Comparison of ENCODE assay signal across 9 mouse cellular contexts in genomic region chr7:63907778-63908495, GRCm38 (mm10). TPM values are rescaled to one million over a fixed set of nuclear protein-coding genes. Genes with fewer than 3 reads are reported as not detected.
DNase-seq lines count a peak whose midpoint lies in the region; ATAC-seq and TF ChIP-seq lines count a peak whose summit lies in the region.
"Had no signal": no experiment of that assay in that cellular context is flagged by ENCODE, and none has a peak within 500 bp of the region (broad histone marks: within the 10 kb centered on the region; RNA-seq: fewer than 3 reads in every experiment).

No protein-coding gene starts in this region.

- no peak overlapping the region for H3K4me3 ChIP-seq in kidney, adult 2 months (ENCODE audit: insufficient read depth, low read depth, low read length)
- H3K4me3 ChIP-seq in kidney, embryonic 14.5 days (ENCODE audit: low read length) = no peak overlapping the region
- no peak overlapping the region for H3K4me3 ChIP-seq in brown adipose tissue, adult 24 weeks (ENCODE audit: insufficient read depth, low read depth, low read length)
- H3K4me3 ChIP-seq in forebrain, embryonic 13.5 days = no peak overlapping the region
- no peak overlapping the region for H3K4me3 ChIP-seq in macrophage (ENCODE audit: inconsistent target)

- no peak overlapping the region for H3K9ac ChIP-seq in kidney, embryonic 14.5 days (ENCODE audit: low read depth, low read length)
- H3K9ac ChIP-seq in forebrain, embryonic 13.5 days = no peak overlapping the region

- H3K4me2 ChIP-seq in kidney, embryonic 14.5 days (replicated peaks; ENCODE audit: low read depth, low read length) = no peak overlapping the region
- H3K4me2 ChIP-seq in forebrain, embryonic 13.5 days = no peak overlapping the region

- TF ChIP-seq CTCF in kidney, adult 2 months (conservative IDR thresholded peaks at IDR 0.05; ENCODE audit: insufficient read depth, insufficient read length, low read depth, low read length) = no peak

- ATAC-seq in kidney, embryonic 14.5 days (ENCODE audit: low FRiP score, low TSS enrichment) = no peak
- no peak for ATAC-seq in forebrain, embryonic 13.5 days

- no peaks in the 10 kb centered on the region for H3K9me3 ChIP-seq in kidney, embryonic 14.5 days (ENCODE audit: control insufficient read depth, low read length)
- H3K9me3 ChIP-seq in forebrain, embryonic 13.5 days (replicated peaks) = no peaks in the 10 kb centered on the region

- H3K36me3 ChIP-seq in kidney, adult 2 months (ENCODE audit: control insufficient read depth, insufficient read depth, low read length) = no peaks in the 10 kb centered on the region
- H3K36me3 ChIP-seq in kidney, embryonic 14.5 days (ENCODE audit: control insufficient read depth, insufficient read depth, low read length) = no peaks in the 10 kb centered on the region
- H3K36me3 ChIP-seq in forebrain, embryonic 13.5 days (ENCODE audit: poor library complexity, severe bottlenecking) = no peaks in the 10 kb centered on the region
- no peaks in the 10 kb centered on the region for H3K36me3 ChIP-seq in macrophage (ENCODE audit: inconsistent target)

- DNase-seq in kidney, adult 2 months = no peak
- no peak for DNase-seq in adrenal gland, postnatal 14 days
- no peak for DNase-seq in left cerebral cortex, postnatal 14 days (ENCODE audit: low spot score in 2 of 2)
- no peak for DNase-seq in thymus, postnatal 36 days

- peaks cover 82% of the 10 kb centered on the region for H3K79me2 ChIP-seq in macrophage (ENCODE audit: inconsistent target)

- 64% methylated on average over 5 of the region's 5 CpGs for WGBS in kidney, adult 2 months
- WGBS in kidney, embryonic 14.5 days = 80% methylated on average over 5 of the region's 5 CpGs
- WGBS in forebrain, embryonic 13.5 days = 77% methylated on average over 5 of the region's 5 CpGs
- 66% methylated on average over 5 of the region's 5 CpGs for WGBS in macrophage (ENCODE audit: missing documents)

- intact Hi-C loops in left cerebral cortex, postnatal 14 days (cut with DNase I) = no loop called here

- no peaks in the 10 kb centered on the region for H3K27me3 ChIP-seq in kidney, adult 2 months (replicated peaks; ENCODE audit: control insufficient read depth, insufficient read depth, low read length)
- H3K27me3 ChIP-seq in kidney, embryonic 14.5 days (ENCODE audit: control insufficient read depth, insufficient read depth, low read length) = no peaks in the 10 kb centered on the region
- H3K27me3 ChIP-seq in forebrain, embryonic 13.5 days = no peaks in the 10 kb centered on the region

- H3K27ac ChIP-seq in kidney, adult 2 months (ENCODE audit: insufficient read depth, low read depth, low read length) = peak overlapping the region; percentile 34
- H3K27ac ChIP-seq in kidney, embryonic 14.5 days (ENCODE audit: low read depth, low read length) = no peak overlapping the region; the same call in 1 of the 2 replicates
- peak overlapping the region; percentile 82 for H3K27ac ChIP-seq in brown adipose tissue, adult 24 weeks (replicated peaks; ENCODE audit: low read depth, low read length)
- peak overlapping the region; percentile 4; the same call in 1 of the 2 replicates for H3K27ac ChIP-seq in forebrain, embryonic 13.5 days
- H3K27ac ChIP-seq in macrophage = peak overlapping the region; percentile 99

- peaks cover 67% of the 10 kb centered on the region for H3K4me1 ChIP-seq in kidney, adult 2 months (ENCODE audit: control insufficient read depth, insufficient read depth, low read length)
- H3K4me1 ChIP-seq in kidney, embryonic 14.5 days (ENCODE audit: control insufficient read depth, insufficient read depth, low read length) = peaks cover 30% of the 10 kb centered on the region
- H3K4me1 ChIP-seq in brown adipose tissue, adult 24 weeks (ENCODE audit: control insufficient read depth, insufficient read depth, insufficient read length, low read length) = peaks cover 60% of the 10 kb centered on the region
- peaks cover 59% of the 10 kb centered on the region for H3K4me1 ChIP-seq in forebrain, embryonic 13.5 days

- TF ChIP-seq POLR2A in kidney, adult 2 months (IDR thresholded peaks at IDR 0.05; ENCODE audit: low read depth, low read length) = no peak

RNA-seq across cellular contexts. Expression of gene E030018B13Rik, which starts 8.7 kb away (rescaled TPM):
- not detected in 2 replicates for polyA plus RNA-seq in kidney, adult 2 months (2012; rRNA removed)
- polyA plus RNA-seq in kidney, embryonic 14.5 days (2014; fragmentation: Nextera tagmentation; extraction: Ambion mirVana) = 0.35 TPM in 1 of 2 replicates, not detected in the other
- polyA plus RNA-seq in brown adipose tissue, adult 24 weeks (2012; ENCODE audit: insufficient read depth, insufficient read length, missing spikeins) = not detected in 2 replicates
- 0.22 TPM in 1 of 2 replicates, not detected in the other for polyA plus RNA-seq in forebrain, embryonic 13.5 days (2015; fragmentation: Nextera tagmentation; extraction: Ambion mirVana)
- total RNA-seq in macrophage (2018; cell fraction: chromatin; rRNA removed) = not detected
- total RNA-seq in macrophage (2018; cell fraction: cytosol; rRNA removed) = not detected
- total RNA-seq in macrophage (2018; cell fraction: nucleus; rRNA removed) = under 1 TPM in 1 of 26 experiments, not detected in 25; 0.57 TPM
- not detected in 3 replicates for polyA plus RNA-seq in macrophage (2018)
- not detected in 2 replicates for total RNA-seq in adrenal gland, postnatal 14 days (2021)
- total RNA-seq in left cerebral cortex, postnatal 14 days (2021) = not detected
- total RNA-seq: left cerebral cortex, postnatal 25 days had no signal

RNA-seq across cellular contexts. Expression of gene Klf13, which starts 30.8 kb away (rescaled TPM):
- polyA plus RNA-seq in kidney, adult 2 months (2012; rRNA removed) = 30.6 and 31.2 TPM in 2 replicates
- polyA plus RNA-seq in kidney, embryonic 14.5 days (2014; fragmentation: Nextera tagmentation; extraction: Ambion mirVana) = 23.0 and 23.2 TPM in 2 replicates
- polyA plus RNA-seq in brown adipose tissue, adult 24 weeks (2012; ENCODE audit: insufficient read depth, insufficient read length, missing spikeins) = 13.6 and 24.0 TPM in 2 replicates
- polyA plus RNA-seq in forebrain, embryonic 13.5 days (2015; fragmentation: Nextera tagmentation; extraction: Ambion mirVana) = 30.4 and 33.5 TPM in 2 replicates
- total RNA-seq in macrophage (2018; cell fraction: chromatin; rRNA removed) = 100 to 1,000 TPM in 19 of 26 experiments, 10 to 100 TPM in 7; 57.4 to 205 (median 131) TPM
- 10 to 100 TPM; 37.1 to 73.4 (median 56.6) TPM for total RNA-seq in macrophage (2018; cell fraction: cytosol; rRNA removed)
- 100 to 1,000 TPM in 12 of 26 experiments, 10 to 100 TPM in 14; 55.9 to 254 (median 96.4) TPM for total RNA-seq in macrophage (2018; cell fraction: nucleus; rRNA removed)
- polyA plus RNA-seq in macrophage (2018) = 20.8 to 38.0 TPM (median 22.5 TPM) in 3 replicates
- total RNA-seq in adrenal gland, postnatal 14 days (2021) = 85.8 and 102 TPM in 2 replicates
- 100 to 1,000 TPM; 168 to 175 TPM for total RNA-seq in left cerebral cortex, postnatal 14 days (2021)
